Mouse (Mus musculus): ENCODE data around the gene Selenow.

Gene Selenow

DNA sequence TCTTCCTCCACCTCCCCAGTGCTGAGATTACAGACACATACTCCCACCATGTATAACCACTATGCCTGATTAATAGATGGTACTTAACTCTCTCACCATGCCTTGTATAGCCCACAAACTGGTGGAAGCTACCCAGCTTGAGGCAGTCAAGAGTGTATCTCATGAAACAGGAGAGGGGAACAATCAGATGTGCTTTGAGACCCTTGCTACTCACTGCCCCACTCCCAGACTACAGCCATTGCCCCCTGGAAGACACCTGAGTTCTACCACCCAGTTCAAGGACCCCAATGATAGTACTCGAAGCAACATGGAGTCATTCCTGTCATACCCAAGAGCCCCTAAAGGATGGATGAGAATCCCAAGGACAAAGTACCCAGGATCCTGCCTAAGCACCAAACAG, 15.6 kb downstream of the Selenow start:
- in situ Hi-C loops (cut with MboI, MseI): no loop called here

DNA sequence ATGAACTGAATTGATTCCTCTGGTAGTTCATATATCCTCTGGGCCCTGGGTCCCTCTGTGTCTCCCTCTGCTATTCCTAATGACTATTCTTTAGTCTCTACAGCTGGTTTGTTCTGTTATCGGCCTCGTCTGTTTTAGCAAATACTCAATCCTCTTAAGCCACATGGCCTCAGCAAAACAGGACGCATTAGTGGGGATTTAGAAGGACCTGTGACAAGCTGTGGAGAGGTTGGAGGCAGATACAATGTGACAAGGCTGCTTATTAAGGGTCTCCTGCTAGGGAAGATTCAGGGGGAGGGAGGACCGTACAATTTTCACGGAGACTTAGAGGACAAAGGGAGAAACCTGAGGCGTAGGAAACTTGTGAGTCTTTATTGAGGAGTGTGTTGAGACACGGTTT, 16.3 kb downstream of the Selenow start:
- in situ Hi-C loops (cut with MboI, MseI): no loop called here

DNA sequence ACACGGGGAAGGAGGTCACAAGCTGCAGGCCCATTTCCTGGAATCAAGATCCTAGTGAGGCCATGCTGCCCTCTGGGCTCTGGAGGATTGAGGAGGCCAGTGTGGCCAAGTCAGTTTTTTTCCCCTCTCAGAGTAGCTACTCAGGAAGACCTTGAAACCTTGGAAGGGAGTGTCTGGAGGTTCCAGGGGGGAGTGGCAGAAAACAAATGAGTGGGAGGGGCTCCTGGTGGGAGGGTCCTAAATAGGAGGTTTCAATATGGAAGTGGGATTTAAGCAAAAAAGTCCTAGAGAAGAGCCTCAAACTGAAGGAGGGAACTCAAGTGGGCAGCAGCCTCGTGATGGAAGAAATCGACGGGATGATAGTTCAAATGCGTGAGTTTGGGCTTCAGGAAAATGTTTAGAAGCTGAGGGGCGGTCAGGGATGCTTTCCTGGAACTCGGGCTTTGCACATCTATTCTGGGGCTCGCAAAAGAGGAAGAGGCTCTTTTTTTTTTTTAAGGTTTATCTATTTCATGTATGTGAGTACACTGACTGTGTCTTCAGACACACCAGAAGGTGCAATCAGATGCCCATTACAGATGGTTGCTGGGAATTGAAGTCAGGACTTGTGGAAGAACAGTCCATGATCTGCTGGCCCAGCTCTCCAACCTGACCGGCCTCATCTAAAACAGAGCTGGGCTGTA, 20.7 kb downstream of the Selenow start:
- in situ Hi-C loops (cut with MboI, MseI): no loop called here

DNA sequence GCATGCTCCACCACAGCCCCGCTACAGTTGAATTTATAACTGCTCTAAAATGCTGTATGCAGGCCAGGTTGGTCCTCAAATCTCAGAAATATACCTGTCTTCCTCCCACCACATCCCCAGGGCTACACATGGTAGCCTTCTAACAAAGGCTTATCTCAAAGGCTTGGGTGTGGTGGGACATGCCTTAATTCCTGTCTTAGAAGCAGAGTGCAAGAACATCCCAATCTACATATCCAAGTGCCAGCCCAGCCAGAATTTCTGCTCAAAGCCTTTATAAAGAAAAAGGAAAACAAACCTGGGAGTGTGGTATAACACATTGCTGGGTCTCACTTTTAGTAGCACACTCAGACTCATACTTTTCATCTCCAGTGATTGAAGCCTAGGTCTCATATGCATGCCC, 28.0 kb downstream of the Selenow start:
- in situ Hi-C loops (cut with MboI, MseI): no loop called here

DNA sequence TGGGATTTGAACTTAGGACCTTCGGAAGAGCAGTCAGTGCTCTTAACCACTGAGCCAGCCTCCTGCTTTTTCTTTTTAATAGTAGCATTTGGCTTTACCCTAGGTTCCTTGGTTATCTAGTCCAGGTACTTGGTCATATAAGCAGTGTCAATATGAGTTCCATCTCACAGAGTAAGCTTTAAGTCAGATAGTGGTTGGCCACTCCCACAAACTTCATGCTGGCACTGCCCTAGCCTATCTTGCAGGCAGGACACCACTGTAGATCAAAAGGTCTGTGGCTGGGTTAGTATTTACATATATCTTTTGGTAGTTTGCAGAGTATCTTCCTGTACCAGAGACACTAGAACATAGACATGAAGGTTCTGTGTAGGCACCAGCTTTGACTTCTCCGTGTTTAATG, 38.1 kb downstream of the Selenow start:
- in situ Hi-C loops (cut with MboI, MseI): no loop called here

DNA sequence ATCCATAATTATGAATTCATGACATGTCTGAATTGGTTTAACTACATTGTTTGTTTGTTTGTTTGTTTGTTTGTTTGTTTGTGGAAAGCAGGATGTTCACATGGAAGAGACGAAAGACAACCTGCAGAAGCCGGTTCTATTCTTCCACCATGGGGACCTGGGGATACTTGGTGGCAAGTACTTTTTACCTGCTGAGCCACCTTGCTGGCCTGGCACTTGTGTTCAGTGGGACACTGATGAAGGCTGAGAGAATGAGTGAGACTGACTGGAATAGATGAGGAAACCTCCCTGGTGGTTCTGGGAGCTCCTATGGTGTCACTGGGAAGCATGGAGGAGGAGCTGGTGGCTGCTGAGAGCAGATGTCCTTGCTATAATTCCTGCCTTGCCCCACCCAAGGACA, 39.9 kb downstream of the Selenow start, which contains the start of gene Crxos:
TSS of gene Crxos (plus strand) at position 301 of the 400 bp plus-strand sequence.
- in situ Hi-C loops (cut with MboI, MseI): no loop called here

DNA sequence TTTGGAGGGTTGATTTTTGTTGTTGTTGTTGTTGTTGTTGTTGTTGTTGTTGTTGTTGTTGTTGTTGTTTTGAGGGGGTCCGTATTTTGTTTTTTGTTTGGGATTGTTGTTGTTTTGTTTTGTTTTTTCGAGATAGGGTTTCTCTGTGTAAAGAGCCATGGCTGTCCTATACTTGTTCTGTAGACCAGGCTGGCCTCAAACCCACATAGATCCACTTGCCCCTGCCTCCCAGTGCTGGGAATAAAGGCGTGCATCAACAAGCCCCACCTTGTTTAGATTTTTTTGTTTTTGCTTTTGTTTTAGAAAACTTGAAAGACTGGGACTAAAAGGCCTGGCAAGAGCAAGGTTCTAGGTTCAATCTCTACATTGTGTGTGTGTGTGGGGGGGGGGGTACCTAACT, 40.4 kb downstream of the Selenow start:
- in situ Hi-C loops (cut with MboI, MseI): no loop called here

GRCm38 (mm10) chr7:15881388-15881787, 40.8 kb downstream of the Selenow start:
- in situ Hi-C loops (cut with MboI, MseI): no loop called here

GRCm38 (mm10) chr7:15879756-15880155, 42.4 kb downstream of the Selenow start, which contains the start of gene Crx:
Gene Crx (minus strand): TSS chr7:15879968.
- in situ Hi-C loops (cut with MboI, MseI): no loop called here
